Mouse (Mus musculus) urinary bladder, postnatal 25 days (tissue): Measurements from ENCODE around the gene Aacs.
A peak's percentile ranks its signal among the peaks of the same experiment; 100 is the strongest.
"Not testable (repeated sequence)": the region's sequence is repeated elsewhere in the genome, so short reads cannot be mapped to it uniquely, and the experiment has no call there.

ENCODE experiments used
- DNase-seq: peaks from one replicate; pipeline ENCODE4 v3.0.0; 2022; ENCODE audit warnings: low spot score

Gene Aacs

GRCm38 (mm10) chr5:125465701-125466106, 9.9 kb upstream of the Aacs start:
- peak; percentile 87 for DNase-seq

GRCm38 (mm10) chr5:125466483-125466882, 9.1 kb upstream of the Aacs start:
- DNase-seq, result no peak

GRCm38 (mm10) chr5:125467261-125467660, 8.4 kb upstream of the Aacs start:
- DNase-seq, result no peak

- DNase-seq, result no peak
Measured at GRCm38 (mm10) chr5:125470713-125471112, 4.9 kb upstream of the Aacs start.

GRCm38 (mm10) chr5:125472796-125473475, 2.7 kb upstream of the Aacs start:
- DNase-seq, result no peak

DNA sequence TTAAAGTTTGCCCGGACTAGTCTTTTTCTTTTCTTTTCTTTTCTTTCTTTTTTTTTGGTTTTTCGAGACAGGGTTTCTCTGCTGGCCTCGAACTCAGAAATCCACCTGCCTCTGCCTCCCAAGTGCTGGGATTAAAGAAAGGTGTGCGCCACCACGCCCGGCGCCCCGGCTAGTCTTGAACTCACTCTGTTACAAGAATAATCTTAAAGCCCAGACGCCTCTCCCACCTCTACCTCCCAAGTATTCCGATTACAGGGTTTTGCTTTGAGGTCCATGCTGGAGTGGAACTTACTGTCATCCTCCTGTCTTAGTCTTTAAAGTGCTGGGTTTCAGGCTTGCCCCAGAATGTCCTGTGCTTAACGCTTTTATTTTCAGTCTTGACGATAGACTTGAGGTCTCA, 584 bp upstream of the Aacs start:
- DNase-seq, result no peak

DNA sequence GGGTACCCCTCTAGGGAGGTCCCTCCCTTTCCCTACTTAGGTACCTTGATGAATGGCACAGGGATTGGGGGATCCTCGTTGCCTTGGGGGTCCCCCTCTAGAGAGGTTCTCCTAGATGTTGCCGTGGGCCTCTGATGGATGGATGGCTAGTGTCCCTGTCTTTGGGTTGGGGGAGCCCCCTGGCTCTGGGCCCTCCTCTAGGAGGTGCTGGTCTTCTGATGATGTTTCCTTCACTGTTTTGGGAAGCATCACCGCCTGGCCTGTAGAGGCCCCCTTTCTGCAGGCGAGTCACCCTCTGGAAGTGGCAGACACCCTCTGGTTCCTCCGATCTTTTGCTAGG, 642 bp downstream of the Aacs start:
- DNase-seq, result no peak

GRCm38 (mm10) chr5:125476799-125477198, 1.2 kb downstream of the Aacs start:
- DNase-seq, result no peak

DNA sequence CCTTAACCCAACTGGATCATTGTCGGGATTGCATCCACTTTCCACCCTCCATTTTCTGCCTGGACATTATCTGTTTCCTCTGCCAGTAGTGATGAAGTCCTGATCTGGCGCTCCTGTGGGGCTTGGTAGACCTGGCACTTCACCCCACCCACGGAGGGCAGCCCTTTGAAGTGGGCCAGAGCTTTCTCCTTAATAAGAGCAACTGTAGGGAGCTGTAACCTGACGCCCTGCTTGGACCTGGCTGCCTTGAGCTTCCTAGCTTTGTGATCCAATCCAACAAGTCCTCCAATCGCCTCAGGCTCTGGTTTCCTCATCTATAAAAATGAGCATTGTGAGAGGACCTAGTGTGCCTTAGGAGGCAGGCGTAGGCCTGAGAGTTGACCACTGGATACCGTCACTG, 1.9 kb downstream of the Aacs start:
- no peak for DNase-seq

GRCm38 (mm10) chr5:125478037-125478436, 2.4 kb downstream of the Aacs start:
- no peak for DNase-seq

- DNase-seq, result peak; percentile 33
Measured at GRCm38 (mm10) chr5:125479376-125479775, 3.8 kb downstream of the Aacs start.

DNA sequence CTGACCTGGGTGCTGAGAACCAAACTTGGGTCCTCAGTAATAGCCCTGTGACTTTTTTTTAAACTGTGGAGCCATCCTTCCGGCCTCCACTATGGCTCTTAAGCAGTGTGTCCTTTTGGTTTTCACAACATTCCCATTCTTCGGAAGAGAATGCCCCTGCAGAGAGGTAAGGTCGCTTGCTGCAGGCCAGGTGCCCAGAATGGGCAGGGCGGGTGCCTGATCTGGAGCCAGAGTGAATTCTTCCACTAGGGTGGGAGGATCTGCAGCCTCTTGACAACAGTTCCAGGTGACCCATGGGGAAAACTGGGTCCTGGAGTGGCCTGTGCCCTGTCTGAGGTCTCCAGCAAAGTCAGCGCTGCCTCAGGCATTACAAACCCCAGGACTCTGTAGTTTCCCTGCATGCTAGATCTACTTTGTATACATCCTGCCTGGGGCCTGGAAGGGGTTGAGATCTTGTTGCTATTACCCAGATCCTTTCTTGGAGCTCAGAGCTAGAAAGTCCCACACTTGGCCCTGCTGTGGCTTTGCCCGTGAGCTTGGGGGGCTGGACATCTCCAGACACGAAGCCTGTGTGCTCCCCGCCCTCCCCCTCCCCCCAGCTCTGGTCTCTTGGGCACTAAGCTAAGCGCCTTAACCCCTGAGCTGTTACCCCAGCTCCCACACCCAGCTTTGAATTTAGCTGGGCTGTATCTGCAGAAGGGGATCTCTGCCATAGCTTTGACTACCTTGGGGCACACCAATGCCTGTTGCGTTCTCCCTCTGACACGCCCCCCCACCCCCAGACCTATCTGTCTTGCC, 5.0 kb downstream of the Aacs start:
- DNase-seq, result no peak

DNA sequence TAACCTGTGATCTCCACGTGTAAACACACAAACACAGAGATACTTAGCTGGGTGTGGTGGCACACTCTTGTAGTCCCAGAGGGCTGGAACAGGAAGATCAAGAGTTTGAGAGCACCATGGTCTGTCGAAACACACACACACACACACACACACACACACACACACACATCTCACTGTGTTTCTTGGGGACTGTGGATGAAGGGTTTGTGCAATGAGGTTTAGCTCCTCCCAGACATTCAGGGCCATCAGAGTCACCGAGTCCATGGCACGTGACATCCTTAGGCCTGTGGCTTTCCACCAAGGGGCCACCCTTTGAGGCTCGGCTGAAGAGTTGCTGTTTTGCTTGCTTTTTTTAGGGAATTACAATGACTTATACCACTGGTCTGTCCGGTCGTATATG, 6.9 kb downstream of the Aacs start:
- no peak for DNase-seq

- no peak for DNase-seq
Measured at GRCm38 (mm10) chr5:125483712-125484611, 8.3 kb downstream of the Aacs start.

DNA sequence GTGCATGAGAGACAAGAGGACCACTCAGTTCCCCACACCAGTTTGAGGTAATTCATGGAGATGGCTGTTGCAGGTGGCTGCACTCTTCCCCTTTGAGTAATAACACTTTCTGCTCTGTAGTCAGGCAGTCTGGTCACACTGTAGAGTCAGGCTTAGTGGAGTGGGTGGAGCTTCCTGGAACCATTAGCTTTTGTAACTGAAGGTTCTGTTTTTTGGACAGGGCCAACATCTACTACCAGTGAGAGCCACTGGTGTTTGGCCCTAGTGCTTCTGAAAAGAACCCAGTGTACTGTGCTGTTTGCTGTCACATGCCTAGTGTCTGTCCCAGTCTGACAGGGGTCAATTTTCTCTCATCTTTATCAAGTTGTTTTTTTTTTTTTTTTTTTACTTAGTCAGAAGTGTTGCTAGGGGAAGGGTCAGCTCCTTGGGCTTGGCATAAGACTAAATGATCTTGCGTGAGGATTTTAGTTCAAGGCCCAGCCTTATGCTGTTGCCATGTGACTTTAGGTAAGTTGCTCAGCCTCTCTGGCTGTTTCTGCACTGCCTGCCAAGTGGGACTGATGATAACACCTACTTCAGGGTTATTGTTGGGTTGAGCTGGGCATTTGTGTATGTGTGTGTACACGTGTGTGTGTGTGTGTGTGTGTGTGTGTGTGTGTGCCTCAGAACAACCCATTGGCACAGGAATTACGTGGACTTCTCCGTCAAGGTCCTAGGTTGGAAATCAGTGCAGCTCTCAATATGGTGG, 9.6 kb downstream of the Aacs start:
- DNase-seq, result no peak

DNA sequence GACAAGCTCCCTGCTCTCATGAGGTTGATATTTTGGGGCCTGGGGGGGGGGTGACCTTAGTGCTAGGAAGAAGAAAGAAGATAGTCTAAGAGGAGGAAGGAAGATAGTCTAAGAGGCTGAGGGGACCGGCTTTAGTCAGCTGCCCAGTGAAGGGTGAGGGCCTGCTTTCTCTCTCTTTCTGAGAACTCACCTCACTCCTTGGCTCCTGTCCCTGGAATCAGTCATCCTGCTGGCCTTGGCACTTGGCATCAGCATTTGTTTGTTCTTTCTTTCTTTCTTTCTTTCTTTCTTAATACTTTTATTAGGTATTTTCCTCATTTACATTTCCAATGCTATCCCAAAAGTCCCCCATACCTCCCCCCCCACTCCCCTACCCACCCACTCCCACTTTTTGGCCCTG, 10.5 kb downstream of the Aacs start:
- DNase-seq, result no peak

GRCm38 (mm10) chr5:125487375-125488115, 11.9 kb downstream of the Aacs start:
- DNase-seq, result no peak

DNA sequence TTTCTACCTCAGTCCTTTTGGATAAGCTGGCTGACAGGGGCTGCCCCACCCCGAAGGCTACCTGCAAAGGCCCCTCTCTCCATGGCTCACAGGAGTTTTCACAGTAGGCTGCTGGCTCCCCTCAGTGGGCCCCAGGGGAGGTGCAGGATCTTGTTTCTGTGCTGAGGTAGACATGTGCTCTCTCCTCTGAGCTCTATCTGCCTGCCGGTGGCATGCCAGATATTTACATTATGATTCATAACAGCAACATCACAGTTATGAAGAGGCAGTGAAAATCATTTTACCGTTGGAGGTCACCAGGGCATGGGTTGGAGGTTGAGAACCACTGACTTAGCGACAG, 12.5 kb downstream of the Aacs start:
- DNase-seq, result no peak

DNA sequence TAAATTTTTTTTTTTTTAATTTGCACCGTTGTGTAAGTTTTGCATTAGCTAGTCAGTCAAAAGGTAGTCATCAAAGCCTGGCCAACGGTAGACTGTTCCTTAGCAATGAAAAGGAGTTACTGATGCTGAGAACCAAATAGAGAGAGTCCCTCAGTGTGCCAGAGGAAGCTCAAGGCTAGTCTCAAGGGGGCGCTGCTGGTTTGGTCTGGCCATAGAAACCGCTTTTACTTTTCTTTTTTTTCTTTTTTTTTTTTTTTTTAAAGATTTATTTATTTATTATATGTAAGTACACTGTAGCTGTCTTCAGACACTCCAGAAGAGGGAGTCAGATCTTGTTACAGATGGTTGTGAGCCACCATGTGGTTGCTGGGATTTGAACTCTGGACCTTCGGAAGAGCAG, 13.3 kb downstream of the Aacs start:
- not testable (repeated sequence) for DNase-seq

DNA sequence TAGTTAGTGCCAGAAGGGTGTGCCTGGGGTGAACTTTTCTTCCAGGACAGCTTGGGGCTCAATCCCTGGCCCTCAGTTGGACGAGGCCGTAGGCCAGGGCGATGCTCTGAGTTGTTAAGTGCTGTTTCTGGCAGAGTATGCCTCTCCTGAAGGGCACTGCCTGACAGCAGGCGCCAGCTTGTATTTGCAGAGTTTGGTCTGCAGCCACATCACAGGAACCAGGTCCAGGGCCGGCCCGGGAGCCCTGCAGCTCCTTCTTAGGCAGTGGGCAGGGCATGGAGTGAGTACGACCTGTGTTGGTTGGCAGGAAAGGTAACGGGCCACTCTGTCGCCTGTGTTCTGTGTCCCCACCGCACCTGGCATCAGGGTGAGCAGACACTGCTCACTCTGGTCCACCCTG, 15.5 kb downstream of the Aacs start:
- no peak for DNase-seq

DNA sequence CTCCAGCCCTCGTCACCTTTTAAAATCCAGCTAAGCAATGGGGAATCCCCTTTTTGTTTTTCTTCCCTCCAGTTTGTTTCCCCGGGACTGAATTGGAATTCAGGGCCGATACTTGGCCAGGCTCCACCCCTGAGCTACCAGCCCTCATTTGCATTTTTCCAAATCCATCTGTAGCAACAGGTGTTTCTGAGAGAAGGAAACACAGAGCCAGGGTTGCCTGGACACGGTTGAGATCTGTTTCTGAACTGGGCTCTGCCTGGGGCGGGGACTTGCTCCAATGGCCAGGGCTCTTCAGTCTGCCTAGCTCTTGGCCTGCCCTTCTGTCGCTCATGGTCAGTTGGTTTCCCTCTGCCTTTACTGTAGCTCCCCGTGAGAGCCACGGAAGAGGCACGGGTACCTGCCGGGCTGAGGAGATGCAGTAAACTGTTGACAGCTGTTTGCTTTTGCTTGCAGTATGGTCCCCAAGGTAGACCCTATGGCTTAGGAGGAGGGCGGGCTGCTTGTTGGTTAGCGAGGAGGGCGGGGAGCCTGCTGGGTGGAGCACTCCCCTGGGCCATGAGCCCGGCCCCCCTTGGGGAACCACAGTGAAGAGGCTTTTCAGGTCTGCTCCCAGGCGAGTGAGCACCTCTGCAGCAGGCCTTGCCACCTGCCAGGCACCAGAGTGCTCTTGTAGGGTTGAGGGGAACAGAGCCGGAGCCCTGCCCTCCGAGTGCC, 16.9 kb downstream of the Aacs start:
- no peak for DNase-seq
